Mouse (Mus musculus) forebrain, embryonic 11.5 days (tissue): ENCODE data around the gene G2e3. TPM values are rescaled to one million over a fixed set of nuclear protein-coding genes. Genes with fewer than 3 reads are reported as not detected.
A peak's percentile ranks its signal among the peaks of the same experiment; 100 is the strongest.

Source experiments
- ATAC-seq: fragments of 200-750 bp; cut with Nextera tagmentation; replicated peaks from 2 replicates; pipeline ENCODE4 v1.8.0; 2017; ENCODE audit warnings: moderate TSS enrichment; ENCODE audit not compliant: low FRiP score
- DNase-seq: peaks from one replicate; pipeline ENCODE4 v3.0.0-alpha.2; 2017; ENCODE audit warnings: low spot score
- H3K27ac ChIP-seq: fragments of 300-500 bp; sonication (generic); 2 replicates; pipeline ENCODE4 v1.5.1; 2014; ENCODE audit warnings: low read depth, low read length
- H3K27me3 ChIP-seq: fragments of 300-500 bp; sonication (generic); 2 replicates; pipeline ENCODE4 v1.6.1; 2014; ENCODE audit warnings: mild to moderate bottlenecking, low read length, mixed read lengths; ENCODE audit not compliant: control insufficient read depth, insufficient read depth
- H3K36me3 ChIP-seq: fragments of 300-500 bp; sonication (generic); 2 replicates; pipeline ENCODE4 v1.6.1; 2014; ENCODE audit warnings: mild to moderate bottlenecking, low read length, moderate library complexity, mixed read lengths; ENCODE audit not compliant: control insufficient read depth, insufficient read depth
- H3K4me1 ChIP-seq: fragments of 300-500 bp; sonication (generic); replicated peaks from 2 replicates; pipeline ENCODE4 v1.6.1; 2014; ENCODE audit warnings: low read length, mixed read lengths; ENCODE audit not compliant: control insufficient read depth, insufficient read depth
- H3K4me2 ChIP-seq: fragments of 300-500 bp; sonication (generic); 2 replicates; pipeline ENCODE4 v1.6.1; 2014; ENCODE audit warnings: low read depth, mild to moderate bottlenecking, low read length, moderate library complexity, mixed read lengths; ENCODE audit not compliant: severe bottlenecking
- H3K4me3 ChIP-seq: fragments of 300-500 bp; sonication (generic); 2 replicates; pipeline ENCODE4 v1.5.1; 2014; ENCODE audit warnings: low read depth, low read length
- H3K9ac ChIP-seq: fragments of 300-500 bp; sonication (generic); 2 replicates; pipeline ENCODE4 v1.6.1; 2014; ENCODE audit warnings: low read length
- H3K9me3 ChIP-seq: fragments of 300-500 bp; sonication (generic); 2 replicates; pipeline ENCODE4 v1.6.1; 2016; ENCODE audit warnings: low read length, mixed read lengths; ENCODE audit not compliant: control insufficient read depth
- WGBS: fragments of 180-500 bp; shearing (Covaris S2); extraction: QIAGEN DNeasy Blood & Tissue Kit; methylation state at CpG from one replicate; pipeline ENCODE4 v1.1.7; 2014; 5-methylcytosine and 5-hydroxymethylcytosine counted together
- polyA plus RNA-seq: library from polyadenylated mRNA; unstranded; fragments of >200 nt; fragmentation: Nextera tagmentation; extraction: Ambion mirVana; gene quantifications from 2 replicates; pipeline ENCODE4 v1.2.1, GENCODE M21; 2014

The G2e3 gene
- polyA plus RNA-seq, 1 experiment from 2014 or later: 51.7 TPM

DNA sequence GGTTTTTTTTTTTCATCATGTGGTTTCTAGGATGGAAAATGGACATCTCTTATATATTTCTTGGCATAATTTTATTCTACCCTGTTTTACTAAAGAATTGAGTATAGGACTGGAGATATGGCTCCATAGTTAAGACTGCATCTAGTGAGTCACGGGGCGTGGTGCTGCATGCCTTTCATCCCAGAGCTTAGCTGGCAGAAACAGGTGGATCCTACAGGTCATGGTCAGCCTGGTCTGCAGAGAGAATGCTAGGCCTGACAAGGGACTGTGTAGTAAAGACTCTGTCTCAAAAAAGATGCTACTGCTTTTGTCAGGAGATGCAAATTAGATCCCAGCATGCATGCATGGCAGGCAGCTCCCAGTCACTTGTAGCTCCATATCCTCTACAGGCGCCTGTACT lies 20.6 kb downstream of the G2e3 start:
- Histone ChIP-seq H3K36me3 (peaks cover 10% of the 10 kb centered on the region; the same call in 1 of the 2 replicates), H3K27ac (no peak overlapping the region), H3K9ac (no peak overlapping the region), H3K4me3 (no peak overlapping the region), H3K4me2 (no peak overlapping the region), H3K9me3 (no peaks in the 10 kb centered on the region), H3K27me3 (no peaks in the 10 kb centered on the region), H3K4me1 (no peaks in the 10 kb centered on the region)
- ATAC-seq (no peak), DNase-seq (no peak)
- WGBS: 98% methylated on average over 3 of the region's 3 CpGs

DNA sequence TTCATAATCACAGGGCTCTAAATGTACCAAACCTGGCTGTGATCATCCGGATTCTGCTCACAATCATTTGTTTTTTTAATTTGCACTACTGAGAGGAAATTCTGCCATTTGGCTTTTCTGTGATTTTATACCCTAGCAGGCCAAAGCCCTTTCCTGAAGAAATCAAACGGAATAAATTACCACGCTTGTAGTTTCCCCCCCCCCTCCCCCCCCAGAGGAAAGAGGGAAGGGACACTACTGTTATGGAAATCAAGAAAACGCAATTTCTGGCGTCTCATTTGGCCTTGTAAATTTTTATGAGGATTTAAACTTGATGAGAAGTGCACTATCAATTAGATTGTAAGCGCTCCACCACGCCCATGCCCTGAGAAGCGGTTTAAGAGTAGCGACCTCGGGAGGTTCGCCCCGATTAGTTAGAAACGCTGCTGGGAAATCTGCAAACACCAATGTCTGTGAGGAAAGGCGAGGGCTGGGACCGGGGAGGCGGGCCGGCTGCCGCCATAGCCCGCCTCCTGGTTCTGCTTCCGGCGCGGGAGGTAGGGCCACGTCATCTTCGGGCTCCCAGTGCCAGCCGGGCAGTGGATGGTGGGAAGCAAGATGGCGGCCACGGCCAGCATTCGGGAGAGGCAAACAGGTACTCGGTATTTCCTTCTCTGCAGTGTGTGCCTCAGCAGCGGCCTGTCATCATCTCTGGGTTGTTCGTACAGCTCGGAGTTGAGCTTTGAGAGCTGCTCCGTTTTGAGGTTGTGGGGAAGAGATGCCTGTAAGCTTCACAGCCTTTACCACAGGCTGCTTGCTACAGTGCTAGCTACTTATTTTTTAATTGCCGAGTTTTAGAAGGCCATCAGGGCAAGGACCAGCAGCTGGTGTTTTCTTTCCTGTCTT lies 29.4 kb downstream of the G2e3 start, which contains the start of gene Scfd1:
Gene Scfd1 (plus strand): TSS at position 508 of the 885 bp plus-strand sequence.
- Histone ChIP-seq H3K27ac (peak within 1 kb of the TSS; percentile 64), H3K9me3 (no peaks in the 10 kb centered on the region), H3K27me3 (no peaks in the 10 kb centered on the region), H3K4me1 (no peaks in the 10 kb centered on the region), H3K4me2 (peak within 1 kb of the TSS; percentile 65), H3K36me3 (no peaks in the 10 kb centered on the region; the same call in 1 of the 2 replicates), H3K9ac (peak within 1 kb of the TSS; percentile 83), H3K4me3 (peak within 1 kb of the TSS; percentile 72)
- 1% methylated on average over 34 of the region's 34 CpGs for WGBS
- ATAC-seq (peak; percentile 100), DNase-seq (peak; percentile 96)

DNA sequence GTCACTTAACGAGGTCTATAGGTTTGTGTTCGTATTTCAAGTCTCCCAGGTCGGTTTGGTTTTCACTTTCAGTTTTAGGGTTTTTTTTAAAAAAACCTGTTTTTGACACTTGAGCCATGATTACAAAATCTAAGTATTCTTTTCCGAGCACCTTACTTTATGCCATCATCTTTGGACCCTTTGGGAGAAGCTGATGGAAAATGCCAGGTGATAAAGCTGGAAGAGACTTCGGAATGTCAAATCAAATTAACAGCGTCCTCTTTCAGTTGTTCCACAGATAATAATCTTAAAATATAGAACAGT lies 30.0 kb downstream of the G2e3 start:
- no peak for DNase-seq
- Histone ChIP-seq H3K4me3 (peak overlapping the region; percentile 72), H3K36me3 (no peaks in the 10 kb centered on the region; the same call in 1 of the 2 replicates), H3K4me2 (peak overlapping the region; percentile 65), H3K4me1 (no peaks in the 10 kb centered on the region), H3K9me3 (no peaks in the 10 kb centered on the region), H3K9ac (peak overlapping the region; percentile 83), H3K27me3 (no peaks in the 10 kb centered on the region), H3K27ac (peak overlapping the region; percentile 64; the same call in 1 of the 2 replicates)
- 21% methylated on average over 6 of the region's 6 CpGs for WGBS
- ATAC-seq: no peak

DNA sequence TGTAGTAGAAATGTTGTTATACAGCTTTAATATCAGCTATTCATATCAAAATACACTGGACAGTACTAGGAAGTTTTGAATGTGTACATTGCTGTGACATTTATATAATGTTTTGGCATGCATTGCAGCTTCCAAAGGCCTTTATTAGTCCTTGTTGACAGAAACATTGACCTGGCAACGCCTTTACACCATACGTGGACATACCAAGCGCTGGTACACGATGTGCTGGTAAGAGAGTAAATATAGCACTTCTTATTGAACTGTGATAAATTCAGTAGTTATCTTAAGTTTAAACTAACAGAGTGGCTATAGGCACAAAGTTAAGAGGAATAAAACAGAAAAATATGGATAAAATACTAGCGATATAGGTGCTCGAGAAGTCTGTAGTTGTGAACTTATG lies 52.0 kb downstream of the G2e3 start:
- no peaks in the 10 kb centered on the region for H3K27me3 ChIP-seq
- DNase-seq (no peak), ATAC-seq (no peak)
- WGBS: over 99% methylated on average over 6 of the region's 6 CpGs
- H3K9me3 ChIP-seq: no peaks in the 10 kb centered on the region
- no peak overlapping the region for H3K4me3 ChIP-seq
- H3K4me1 ChIP-seq: no peaks in the 10 kb centered on the region
- H3K27ac ChIP-seq: no peak overlapping the region
- H3K36me3 ChIP-seq: peaks cover 4% of the 10 kb centered on the region; the same call in 1 of the 2 replicates
- H3K9ac ChIP-seq: no peak overlapping the region
- no peak overlapping the region for H3K4me2 ChIP-seq

DNA sequence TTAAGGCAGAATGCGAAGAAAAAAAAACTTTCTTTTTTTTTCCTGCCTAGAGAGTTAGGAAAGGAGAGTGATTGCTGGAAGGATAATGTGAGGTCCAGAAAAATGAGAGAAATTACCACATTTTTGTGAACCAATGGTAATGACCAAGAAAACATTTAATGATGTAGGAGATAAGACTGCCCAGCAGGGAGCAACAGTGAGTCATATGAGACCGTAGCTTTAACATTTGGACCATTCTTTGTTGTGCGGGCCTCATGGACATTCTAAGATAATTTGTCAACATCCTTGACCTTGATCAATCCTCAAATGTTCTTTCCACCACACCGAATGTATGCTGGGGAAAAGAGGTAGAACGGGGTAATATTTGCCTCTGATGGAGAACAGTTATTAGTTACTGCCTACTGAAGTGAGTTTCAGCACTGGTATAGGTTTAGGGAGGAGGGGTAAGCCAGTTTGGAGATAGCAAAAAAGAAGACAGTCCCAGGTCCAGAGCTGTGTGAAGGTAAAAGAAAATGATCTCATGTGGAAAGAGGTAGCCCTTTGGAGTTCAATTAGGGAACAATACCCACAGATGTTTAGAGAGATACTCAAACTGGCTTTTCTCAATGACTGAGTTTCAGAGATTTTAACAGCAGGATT lies 54.3 kb downstream of the G2e3 start:
- DNase-seq (no peak), ATAC-seq (no peak)
- Histone ChIP-seq H3K4me3 (no peak overlapping the region), H3K27ac (no peak overlapping the region), H3K9ac (no peak overlapping the region), H3K4me1 (no peaks in the 10 kb centered on the region), H3K27me3 (no peaks in the 10 kb centered on the region), H3K4me2 (no peak overlapping the region), H3K36me3 (no peaks in the 10 kb centered on the region; the same call in 1 of the 2 replicates), H3K9me3 (no peaks in the 10 kb centered on the region)
- 83% methylated on average over 5 of the region's 5 CpGs for WGBS

DNA sequence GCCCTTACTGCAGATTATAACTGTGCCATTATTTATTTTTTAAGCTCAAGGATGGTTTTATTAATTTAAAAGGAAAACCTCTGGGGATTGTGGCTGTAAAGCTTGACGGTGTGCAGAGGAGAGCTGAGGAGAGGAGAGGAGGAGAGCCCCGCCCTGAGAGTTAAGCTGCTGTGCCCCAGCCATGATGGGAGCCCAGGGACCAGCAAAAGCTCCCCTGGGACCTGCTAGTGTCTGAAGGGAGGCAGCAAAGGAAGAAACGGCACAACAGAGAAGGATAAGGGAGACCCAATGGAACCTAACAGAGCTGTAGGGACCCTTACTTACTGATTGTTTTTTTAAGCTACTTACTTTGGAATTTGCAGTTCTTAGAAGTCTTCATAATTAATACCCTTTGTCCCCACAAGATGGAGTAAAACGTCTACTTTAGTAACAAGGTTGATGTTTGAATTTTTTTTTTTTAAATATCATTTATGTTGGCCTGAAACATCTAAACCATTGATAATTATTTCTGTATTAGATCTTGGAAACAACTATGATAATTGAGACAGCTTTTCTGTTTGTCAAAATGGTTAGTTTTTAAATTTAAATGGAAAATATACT lies 56.2 kb downstream of the G2e3 start:
- no peak for ATAC-seq

DNA sequence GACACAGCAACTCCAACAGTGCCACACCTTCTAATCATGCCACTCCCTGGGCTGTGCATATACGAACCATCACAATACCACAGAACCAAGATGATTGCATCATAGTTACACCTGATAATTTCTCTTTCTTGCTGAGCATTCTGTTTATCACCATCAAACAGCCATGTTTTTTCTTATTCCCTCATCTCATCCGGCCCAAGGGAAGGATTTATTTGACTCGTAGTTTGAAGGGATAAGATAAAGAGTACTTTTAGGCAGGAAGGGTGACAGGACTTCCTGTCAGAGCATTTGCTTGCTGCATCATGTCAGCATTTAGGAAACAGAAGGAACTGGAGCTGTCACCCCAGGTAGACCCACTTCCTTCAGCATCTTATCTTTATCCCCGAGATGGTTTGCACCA lies 63.5 kb downstream of the G2e3 start:
- no peaks in the 10 kb centered on the region for H3K4me1 ChIP-seq
- no peak overlapping the region for H3K27ac ChIP-seq
- no peaks in the 10 kb centered on the region for H3K9me3 ChIP-seq
- DNase-seq (no peak), ATAC-seq (no peak)
- H3K4me3 ChIP-seq: no peak overlapping the region
- no peaks in the 10 kb centered on the region; the same call in none of the 2 replicates for H3K36me3 ChIP-seq
- H3K4me2 ChIP-seq: no peak overlapping the region
- H3K27me3 ChIP-seq: no peaks in the 10 kb centered on the region
- H3K9ac ChIP-seq: no peak overlapping the region
- WGBS: 81% methylated on average over 4 of the region's 4 CpGs

More for the DNA sequence above, 56.2 kb downstream of the G2e3 start:
- no peak for DNase-seq
- Histone ChIP-seq H3K4me3 (no peak overlapping the region), H3K4me2 (no peak overlapping the region), H3K4me1 (no peaks in the 10 kb centered on the region), H3K27ac (no peak overlapping the region), H3K9me3 (no peaks in the 10 kb centered on the region), H3K9ac (no peak overlapping the region), H3K36me3 (no peaks in the 10 kb centered on the region; the same call in 1 of the 2 replicates), H3K27me3 (no peaks in the 10 kb centered on the region)
- WGBS: 68% methylated on average over 4 of the region's 4 CpGs
